Mouse (Mus musculus) mouse trophoblast stem cell (cell line): Measurements from ENCODE around the gene Fancb.

Experiments
- in situ Hi-C, 2 experiments: fragments of 300-500 bp; cut with MseI, MboI; formaldehyde crosslinking; loops; 2 replicates in 1 of 2; 3 replicates in 1 of 2; pipeline ENCODE4 v1.15.1; 2025

Gene Fancb

GRCm38 (mm10) chrX:164980193-164980775, at the start of gene Fancb, which contains the start of gene Mospd2:
Gene Fancb, plus strand, starts transcription at chrX:164980592.
Gene Mospd2, minus strand, starts transcription at chrX:164980375.
- in situ Hi-C loops = no loop called here

- in situ Hi-C loops = no loop called here
Measured at GRCm38 (mm10) chrX:164941540-164941939, 38.9 kb upstream of the Fancb start.

- in situ Hi-C loops = no loop called here
Measured at GRCm38 (mm10) chrX:164951858-164952576, 28.4 kb upstream of the Fancb start.

- in situ Hi-C loops = no loop called here
Measured at GRCm38 (mm10) chrX:164952601-164953375, 27.6 kb upstream of the Fancb start.

GRCm38 (mm10) chrX:164965750-164966448, 14.5 kb upstream of the Fancb start:
- in situ Hi-C loops = no loop called here

GRCm38 (mm10) chrX:164971206-164971605, 9.2 kb upstream of the Fancb start:
- in situ Hi-C loops = no loop called here

GRCm38 (mm10) chrX:164978866-164979265, 1.5 kb upstream of the Fancb start:
- in situ Hi-C loops = no loop called here

- in situ Hi-C loops = no loop called here
Measured at GRCm38 (mm10) chrX:165003141-165003540, 22.7 kb downstream of the Fancb start.

GRCm38 (mm10) chrX:165004779-165005324, 24.5 kb downstream of the Fancb start, which contains the start of gene Gm17604:
Gene Gm17604, minus strand, starts transcription at chrX:165004829.
- in situ Hi-C loops = no loop called here
